Mouse (Mus musculus) lung, postnatal 10 days (tissue): Measurements from ENCODE around the gene Gm39566.
"Not testable (repeated sequence)": the region's sequence is repeated elsewhere in the genome, so short reads cannot be mapped to it uniquely, and the experiment has no call there.

Source experiments
- DNase-seq: peaks from one replicate; pipeline ENCODE4 v3.0.0; 2021

Gm39566 gene

DNA sequence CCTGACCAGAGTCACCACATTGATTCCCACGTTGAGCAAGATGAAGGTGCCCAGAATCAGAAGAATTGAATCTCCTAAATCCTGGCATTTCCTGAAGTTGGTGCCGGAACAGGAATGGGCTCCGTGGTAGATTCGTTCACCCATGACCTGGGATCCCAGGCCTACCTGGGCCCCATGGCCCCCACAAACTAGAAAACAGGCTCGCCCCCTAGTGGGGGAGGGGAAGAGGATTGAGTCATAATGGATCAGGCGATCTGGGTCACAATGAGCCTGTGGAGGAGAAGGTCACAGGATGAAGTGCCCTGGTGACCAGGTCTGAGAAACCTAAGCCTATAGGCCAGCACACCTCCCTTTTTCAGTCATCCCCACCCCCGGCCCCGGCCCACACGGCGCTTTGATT is at the start of gene Gm39566:
TSS of gene Gm39566 (minus strand) at position 144 of the 400 bp plus-strand sequence.
- DNase-seq, result no peak

DNA sequence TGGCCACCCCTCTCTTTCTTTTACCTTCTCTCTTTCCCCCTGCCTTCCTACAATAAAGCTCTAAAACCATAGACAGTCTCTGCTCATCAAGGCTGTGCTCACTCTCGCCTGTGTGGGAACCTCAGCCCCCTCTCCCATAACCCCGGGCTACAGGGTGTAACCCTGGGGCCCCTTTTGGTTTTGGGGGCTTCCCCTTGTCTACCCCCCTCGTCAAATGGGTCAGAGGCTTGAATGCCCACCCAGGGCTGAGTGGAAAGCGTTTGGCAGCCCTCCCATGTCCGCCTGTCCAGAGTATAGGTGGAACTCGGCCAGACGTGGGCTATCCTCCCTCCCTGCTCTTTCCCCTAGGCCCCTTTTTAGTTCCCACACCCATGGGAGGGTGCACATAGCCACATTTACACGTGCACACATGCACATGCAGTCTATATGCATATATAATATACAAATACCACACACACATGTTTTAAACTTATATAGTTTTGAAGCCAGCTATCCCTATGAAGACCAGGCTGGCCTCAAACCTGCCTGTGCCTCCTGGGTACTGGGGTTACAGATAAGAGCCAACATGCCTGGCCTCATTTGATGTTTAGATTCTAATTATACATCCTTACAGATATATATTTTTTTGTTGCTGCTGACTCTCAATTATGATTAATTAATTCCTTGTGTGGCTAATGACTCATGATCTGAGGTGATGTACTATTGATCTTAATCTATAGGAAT is 49.2 kb upstream of the Gm39566 start:
- DNase-seq, result no peak

DNA sequence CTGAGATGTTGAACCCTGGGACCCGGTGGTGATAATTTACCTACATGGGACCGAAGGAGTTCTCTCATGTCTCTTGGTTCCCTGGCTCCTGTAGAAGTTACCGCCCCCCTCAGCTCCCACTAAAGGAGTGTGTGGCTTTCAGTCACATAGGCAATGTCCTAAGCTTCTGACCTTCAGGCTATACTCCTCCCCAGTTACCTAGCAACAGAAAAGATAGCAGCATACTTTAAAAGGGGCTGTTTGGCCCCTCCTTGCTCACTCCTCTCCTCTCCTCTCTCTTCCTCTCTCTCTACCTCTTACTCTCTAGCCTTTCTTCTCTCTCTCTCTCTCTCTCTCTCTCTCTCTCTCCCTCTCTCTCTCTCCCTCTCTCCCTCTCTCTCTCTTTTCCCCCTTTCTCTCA is 48.6 kb upstream of the Gm39566 start:
- DNase-seq, result not testable (repeated sequence)

DNA sequence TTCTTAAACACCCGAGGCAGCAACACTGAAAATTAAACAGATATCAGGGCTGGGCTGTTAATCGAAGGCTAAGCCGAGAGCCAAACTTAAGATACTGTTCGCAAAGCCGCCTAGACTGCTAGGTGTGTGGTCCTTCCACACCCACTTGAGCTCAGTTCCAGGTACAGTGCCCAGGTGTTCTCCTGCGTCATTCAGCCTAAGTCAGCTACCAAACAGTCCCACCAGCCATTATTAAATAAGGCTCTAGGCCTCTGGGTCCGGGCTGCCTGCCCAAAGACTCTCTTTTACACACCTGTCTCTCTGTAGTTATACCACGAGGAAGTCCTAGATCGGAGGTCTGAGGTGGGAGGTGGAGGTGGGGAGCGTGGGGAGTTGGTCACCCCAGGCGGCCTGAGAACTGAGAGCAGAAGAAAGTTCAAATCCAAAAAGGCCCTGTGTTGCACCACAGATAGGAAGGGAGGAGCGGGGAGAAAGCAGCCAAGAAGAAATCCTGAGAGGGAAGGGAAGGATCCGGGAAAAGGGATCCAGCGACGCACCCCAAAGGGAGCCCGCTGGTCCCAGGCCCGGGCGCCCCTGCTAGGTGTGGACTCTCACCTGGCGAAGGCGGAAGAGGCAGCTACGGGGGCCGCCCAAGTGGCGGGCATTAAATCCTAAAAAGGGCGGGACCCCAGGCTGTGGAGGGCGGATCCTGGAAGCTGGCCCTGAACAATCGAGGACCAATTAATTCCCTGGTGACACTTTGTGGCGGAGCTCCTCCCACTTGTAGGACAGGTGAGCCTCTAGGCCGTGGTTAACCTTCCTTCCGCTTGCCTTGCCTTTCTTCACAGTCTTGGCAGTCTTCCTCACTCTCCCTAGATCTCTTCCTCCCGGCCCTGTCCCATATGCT is 43.3 kb upstream of the Gm39566 start, which contains the start of gene Tnk1:
TSS of gene Tnk1 (minus strand) at position 618 of the 886 bp plus-strand sequence.
- DNase-seq, result peak; percentile 68

DNA sequence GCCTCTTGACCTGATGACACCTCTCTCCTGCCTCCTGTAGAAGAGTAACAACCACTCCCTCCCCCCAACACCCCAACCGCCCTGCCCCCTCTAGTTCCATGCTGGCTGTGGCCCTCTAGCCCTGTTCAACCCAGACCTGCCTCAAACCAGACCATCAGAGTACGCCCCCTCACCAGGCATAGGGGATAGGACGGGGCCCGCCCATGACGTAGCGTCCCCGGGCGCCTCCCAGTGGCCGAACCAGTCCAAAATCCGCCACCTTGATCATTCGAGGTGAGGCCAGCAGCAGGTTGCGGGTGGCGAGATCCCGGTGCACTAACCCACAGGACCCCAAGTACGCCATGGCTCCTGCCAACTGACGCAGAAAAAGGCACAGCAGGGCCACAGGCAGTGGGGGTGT is 40.2 kb upstream of the Gm39566 start:
- peak; percentile 66 for DNase-seq

DNA sequence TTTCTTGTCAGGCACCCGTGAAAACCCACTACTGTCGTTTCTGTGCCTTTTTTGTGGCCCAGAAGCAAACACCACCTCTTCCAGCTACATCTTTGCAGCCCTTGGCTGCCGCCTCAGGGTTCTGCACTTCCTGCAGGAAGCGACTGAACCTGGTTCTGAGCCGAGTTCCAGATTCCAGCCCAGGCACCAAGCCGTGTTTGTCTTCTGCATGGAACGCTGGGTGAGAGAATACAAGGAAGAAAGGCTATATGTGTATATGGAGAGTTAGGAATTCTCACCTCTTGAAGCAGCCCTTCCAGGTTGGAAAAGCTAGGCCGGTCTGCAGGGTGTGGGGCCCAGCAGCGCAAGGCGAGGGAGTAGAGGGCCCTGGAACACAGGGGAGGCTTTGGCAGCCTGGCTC is 39.6 kb upstream of the Gm39566 start:
- no peak for DNase-seq

DNA sequence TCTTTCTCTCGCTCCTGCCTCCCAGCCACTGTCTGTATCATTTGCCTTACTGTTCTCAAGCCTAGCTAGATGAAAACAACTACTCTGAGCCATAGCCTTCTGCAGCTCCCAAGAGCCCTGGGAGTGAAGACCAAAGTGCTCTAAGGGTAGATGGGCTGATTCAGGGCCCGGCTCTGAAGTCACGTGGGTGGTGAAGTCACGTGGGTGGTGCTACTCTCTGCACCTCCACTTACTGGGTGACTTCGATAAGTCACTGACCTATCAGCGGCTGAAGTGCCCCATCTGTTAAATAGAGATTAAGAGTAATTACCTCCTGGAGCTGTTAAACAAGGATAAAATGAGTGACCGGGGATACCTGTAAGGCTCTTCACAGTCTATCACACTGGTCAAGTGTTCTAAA is 38.9 kb upstream of the Gm39566 start:
- no peak for DNase-seq

DNA sequence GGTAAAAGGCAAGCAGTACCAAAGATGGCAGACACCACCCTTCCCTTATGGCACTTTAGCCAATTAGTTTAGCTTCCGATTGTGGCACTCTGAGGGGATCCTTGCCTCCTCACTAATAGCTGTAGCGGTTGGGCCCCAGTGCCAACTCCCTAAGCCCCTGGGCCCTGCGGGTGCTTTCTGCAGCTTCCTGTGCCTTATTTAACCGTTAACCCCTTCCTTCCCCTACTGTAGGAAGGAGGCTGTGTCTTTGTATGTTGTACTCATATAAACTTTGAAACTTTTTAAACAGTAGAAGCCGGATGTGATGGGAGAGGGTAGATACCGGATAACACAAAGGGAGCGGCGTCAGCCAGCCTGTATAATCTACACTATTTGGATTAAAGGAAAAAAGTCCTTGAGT is 35.7 kb upstream of the Gm39566 start:
- no peak for DNase-seq

DNA sequence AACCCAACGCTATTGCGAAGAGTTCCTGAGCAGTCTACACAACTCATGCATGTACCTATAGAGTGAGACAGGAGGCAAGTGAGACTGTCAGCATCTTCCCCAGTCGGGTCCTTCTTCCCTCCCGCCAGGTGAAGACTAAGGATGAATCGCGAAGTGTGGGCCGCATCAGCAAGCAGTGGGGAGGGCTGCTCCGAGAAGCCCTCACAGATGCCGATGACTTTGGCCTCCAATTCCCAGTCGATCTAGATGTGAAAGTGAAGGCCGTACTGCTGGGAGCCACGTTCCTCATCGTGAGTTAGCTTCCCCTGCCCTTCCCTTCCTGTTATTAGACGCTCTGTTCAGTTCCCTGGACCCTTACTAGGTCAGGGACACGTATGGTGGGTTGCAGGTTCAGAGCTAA is 34.8 kb upstream of the Gm39566 start:
- no peak for DNase-seq

DNA sequence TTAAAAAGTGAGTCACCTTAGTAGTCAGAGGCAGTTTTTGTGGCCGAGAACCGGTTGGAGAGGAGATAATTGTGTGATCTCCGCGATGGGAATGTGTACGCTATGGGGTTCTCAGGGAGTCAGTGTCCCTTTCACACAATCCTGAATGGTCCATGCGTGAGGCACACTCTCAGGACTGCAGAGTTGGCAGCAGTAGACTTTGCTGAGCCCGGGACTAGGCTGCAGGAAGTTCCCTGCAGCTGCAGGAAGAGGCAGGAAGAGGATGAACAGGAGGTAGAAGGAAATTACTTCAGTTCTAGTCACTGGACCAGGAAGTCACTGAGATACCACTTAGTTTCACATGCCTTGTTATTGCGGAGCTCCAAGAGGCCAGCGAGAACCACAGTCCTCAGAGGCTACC is 34.0 kb upstream of the Gm39566 start:
- DNase-seq, result peak; percentile 29

DNA sequence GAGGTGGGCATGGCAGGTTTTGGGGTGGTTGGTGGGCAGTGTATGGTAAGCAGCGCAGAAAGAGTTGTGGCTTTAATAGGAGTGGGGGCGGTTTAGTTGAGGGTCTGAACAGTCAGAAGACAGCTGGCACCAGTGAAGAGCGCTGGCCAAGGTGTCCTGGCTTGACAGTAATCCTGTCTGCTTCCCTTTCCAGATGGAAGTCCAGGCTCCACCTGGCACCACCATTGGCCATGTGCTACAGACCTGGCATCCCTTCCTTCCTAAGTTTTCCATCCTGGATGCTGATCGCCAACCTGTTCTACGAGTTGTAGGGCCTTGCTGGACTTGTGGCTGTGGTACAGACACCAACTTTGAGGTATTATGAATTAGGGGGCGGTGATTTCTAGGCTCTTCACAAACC is 32.9 kb upstream of the Gm39566 start:
- DNase-seq, result no peak

DNA sequence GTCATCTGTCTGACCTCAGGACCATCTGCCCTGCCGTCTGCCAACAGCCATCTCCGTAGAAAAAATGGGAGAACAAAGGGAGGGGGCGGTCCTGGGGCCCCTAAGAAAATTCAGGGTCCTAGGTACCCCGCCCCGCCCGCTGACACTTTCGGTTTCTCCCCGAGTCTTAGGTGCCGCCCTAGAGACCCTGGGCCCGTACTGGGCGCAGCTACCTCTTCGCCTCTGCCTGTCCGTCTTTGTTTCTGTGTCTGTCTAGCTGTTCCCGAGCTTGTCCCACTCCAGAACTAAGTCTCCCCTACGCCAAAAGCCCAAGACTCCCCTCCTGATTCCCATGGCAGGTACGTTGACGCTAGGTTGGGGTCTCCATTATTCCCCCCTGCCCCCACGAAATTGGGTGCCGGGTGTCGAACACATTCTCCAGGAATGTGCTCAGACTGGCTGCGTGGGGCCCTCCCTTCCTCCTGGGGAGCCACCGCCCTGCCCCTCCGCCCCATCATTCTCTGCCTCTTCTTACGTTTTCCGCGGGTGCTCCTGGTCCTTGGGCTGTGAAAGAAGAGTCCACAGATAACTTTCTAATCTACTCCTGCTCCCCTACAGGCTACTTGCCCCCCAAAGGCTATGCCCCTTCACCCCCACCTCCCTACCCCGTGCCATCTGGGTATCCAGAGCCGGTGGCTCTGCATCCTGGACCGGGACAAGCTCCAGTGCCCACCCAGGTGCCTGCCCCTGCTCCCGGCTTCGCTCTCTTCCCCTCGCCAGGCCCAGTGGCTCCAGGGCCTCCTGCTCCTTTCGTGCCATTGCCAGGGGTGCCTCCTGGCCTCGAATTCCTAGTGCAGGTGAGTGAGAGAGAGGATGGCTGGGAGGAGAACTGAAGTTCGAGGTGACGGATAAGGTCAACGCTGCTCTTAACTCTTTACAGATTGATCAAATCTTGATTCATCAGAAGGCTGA is 31.9 kb upstream of the Gm39566 start:
- DNase-seq, result peak; percentile 54

DNA sequence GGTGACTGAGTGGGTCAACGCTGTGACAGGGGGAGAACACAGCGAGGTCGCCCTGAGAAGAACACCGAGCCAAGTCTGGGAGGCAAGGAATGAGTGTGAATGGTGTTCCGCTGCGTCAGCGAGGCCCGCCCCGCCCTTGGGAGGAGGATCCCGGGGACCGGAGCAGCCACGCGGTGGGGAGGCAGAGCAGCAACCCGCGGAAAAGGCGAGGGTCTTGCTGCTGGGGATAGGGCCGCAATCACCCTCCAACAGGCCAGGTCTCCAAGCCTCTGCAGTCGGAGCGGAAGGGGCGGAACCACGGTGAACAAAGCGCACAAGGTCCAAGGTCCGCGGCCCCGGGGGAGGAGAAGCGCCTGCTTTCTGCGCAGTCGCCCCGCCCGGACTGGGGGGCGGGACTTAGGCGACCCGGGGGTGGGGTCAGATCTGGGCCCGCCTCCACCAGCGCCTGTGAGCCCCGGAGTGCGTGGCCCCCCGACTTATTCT is 31.1 kb upstream of the Gm39566 start, which contains the start of gene Plscr3:
TSS of gene Plscr3 (plus strand) at position 179 of the 483 bp plus-strand sequence.
- peak; percentile 95 for DNase-seq

DNA sequence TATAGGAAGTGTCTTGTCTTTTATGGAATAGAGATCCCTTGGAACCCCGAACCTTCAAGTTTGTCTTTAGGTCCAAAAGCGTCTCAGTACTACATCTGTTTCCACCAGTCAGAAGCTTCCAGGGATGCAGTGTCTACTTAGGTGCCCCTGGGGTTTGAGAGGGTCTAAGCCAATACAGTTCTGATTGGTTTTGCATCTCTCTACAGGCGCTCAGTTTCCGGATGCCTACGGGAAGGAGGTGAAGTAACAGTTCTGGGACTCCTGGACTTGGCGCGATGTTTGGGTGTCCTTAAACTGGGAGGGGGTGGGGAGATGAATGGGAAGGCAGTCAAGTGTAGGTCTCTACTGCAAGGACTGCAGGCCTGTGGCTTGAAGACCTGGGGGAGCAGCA is 23.6 kb upstream of the Gm39566 start:
- no peak for DNase-seq

DNA sequence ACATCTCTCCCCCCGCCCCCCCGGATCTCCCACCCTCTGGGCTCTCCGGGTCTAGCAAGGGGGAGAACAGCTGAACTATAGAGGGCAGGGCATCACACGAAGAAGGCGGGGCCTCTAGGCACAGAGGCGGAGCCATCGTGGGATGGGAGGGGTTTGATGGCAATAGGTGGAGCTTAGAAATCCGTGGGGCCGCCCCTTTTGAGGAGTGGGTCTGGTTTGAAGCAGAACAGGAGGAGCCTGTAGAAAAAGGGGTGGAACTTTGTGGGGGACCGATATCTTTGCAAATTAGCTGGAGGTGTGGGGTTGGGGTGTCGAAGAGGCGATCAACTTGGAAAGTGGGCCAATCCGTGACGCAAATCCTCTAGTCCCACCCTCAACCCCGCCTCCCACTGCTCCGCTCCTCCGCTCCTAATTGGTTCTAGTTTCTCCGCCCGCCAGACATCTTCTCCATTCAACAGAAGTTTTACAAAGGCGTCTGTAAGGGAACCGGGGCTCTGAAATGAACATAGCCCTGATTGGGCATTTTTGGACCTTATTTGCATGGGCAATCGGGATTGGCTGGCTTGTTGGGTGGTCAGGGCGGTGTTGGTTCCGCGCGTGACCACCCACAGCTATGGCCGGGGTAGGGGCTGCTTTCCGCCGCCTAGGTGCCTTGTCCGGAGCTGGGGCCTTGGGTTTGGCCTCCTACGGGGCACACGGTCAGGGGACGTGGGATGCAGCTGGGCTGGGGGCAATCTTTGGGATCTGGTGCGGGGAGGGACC is 23.0 kb upstream of the Gm39566 start, which contains the start of gene Tmem256:
TSS of gene Tmem256 (plus strand) at position 563 of the 762 bp plus-strand sequence.
- peak; percentile 98 for DNase-seq

DNA sequence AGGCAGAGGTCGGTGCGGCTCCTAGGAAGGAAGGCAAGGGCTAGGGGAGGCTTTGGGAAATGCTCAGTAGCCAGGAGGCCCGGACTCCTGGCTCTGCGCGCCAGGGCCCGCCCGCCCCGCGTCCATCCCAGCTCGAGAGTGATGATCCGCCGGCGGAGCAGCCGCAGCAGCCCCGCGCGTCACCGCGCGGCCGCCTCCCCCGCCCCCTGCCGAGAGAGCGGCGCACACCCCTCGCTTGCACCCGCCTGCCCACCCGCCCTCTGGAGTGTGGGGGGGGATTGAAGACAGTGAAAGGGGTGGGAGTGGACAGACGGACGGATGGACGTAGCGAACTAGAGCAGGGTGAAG is 22.5 kb upstream of the Gm39566 start, which contains the start of gene Nlgn2:
TSS of gene Nlgn2 (minus strand) at position 181 of the 348 bp plus-strand sequence.
- DNase-seq, result no peak

DNA sequence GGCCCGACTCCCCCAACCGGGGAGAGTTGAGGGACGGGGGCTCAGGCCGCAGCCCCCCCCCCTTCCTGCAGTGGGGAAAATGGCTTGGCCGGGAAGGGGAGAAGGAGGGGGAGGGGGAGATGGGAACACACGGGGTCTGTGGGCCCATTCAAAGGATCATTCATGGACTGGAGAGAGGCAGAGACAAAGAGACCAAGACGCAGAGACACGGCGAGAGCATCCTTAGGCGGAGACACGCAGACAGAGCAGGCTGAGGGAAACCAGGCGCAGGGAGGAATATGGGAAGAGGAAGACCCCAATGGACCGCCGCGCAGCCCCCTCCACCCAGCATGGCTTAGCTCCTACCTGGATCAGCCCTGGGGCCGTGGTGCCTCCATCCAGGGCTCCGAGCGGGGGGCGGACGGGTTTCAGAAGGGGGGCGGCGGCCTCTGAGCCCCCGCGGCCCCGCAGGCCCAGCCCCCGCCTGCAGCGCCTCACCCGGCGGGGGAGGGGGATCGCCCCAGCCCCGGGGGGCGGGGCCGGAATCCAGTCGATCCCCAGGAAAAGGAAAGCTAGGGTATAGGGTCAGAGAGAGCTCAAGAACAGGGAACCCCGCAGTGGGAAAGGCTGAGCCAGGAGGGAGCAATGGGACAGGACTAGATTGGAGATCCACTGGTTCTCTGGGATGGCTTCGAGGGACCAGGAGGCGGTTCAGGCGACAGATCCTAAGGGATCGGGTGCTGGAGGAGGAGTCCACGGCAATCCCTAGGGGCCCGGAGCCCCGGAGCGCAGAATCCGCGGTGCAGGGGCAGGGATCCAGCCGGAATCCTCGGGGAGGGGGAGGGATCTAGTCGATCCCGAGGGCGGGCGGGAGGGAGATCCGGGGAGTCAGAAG is 21.8 kb upstream of the Gm39566 start:
- DNase-seq, result peak; percentile 50

DNA sequence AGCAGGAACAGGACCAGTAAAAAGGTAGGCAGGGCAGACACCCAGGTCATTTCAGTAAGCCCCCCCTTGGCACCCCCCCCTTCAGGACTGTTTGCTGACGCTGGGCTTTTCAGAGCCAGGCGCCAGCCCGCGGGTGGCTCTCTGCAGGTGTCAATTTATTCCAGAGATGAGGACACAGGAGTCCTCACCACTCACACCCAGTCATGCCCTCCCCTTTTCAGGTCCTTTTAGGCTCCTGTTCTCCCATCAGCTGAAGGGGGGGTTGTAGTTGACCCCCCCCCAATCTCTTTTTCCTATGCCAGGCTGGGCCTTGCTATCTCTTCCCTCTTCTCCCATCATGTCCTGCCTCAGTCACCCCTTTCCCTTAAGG is 20.9 kb upstream of the Gm39566 start:
- DNase-seq, result no peak

DNA sequence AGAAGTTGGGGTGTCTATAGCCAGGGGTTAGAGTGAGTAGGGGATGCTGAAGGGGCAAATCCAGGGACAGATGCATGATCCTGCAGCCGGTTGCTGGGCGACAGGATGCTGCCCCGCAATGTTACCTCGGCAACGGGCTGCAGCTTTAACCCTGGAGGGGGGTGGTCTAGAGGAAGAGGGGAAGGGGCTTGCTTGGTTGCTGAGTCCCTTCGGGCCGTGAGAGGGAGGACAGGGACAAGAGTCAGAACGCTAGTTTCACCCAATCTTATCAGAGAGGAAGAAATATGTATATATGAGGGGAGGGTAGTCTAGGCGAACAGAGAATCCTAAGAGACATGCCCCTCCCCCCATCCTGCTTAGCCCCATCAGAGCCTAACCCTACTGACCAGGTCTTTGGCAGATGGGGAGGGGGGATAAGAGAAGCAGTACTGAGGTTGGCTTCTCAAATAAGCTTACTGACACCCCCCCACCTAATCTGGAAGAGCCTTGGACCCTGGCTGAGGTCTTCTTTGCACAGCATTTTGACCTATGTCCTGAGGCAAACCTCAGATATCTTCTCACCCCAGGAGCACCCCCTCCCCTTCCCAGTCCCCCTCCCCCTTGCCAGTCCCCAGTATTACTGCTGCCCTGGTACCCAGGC is 20.3 kb upstream of the Gm39566 start:
- no peak for DNase-seq

DNA sequence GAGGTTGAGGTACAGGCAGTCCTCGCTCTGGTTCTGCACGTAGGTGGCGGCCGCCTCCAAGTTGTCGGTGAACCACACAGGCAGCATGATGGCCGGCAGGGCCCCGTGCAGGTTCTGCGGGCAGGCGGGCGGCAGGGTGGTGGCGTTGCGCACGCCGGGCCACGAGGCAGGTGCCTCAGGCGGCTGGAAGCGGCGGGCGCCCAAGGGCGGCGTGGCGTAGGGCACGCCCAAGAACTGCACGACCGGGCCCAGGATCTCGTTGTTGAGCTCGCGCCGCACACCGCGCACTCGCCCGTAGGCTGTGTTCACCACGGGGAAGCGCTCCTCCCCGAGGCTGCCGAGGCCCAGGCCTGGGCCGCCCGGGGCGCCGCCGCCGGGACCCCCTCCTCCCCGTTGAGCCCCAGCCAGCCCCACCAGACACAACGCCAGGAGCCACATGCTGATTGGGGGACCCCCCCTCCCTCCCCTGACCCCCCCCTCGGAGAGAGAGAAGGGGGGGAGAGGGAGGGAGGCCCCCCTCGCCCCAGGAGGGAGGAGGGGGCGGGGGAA is 19.0 kb upstream of the Gm39566 start:
- DNase-seq, result no peak
